Mouse (Mus musculus) activated CD4-positive, CD25-positive, alpha-beta regulatory T cell, adult 9 weeks (primary cell): ENCODE measurements around the gene Il15. TPM values are rescaled to one million over a fixed set of nuclear protein-coding genes. Genes with fewer than 3 reads are reported as not detected.

Experiments
- polyA plus RNA-seq: library from polyadenylated mRNA; unstranded; fragments of 100-300 nt; shearing (Covaris generic); gene quantifications from one replicate; pipeline ENCODE4 v1.2.1, GENCODE M21; 2017

Il15 gene
- 1.8 TPM for polyA plus RNA-seq

DNA sequence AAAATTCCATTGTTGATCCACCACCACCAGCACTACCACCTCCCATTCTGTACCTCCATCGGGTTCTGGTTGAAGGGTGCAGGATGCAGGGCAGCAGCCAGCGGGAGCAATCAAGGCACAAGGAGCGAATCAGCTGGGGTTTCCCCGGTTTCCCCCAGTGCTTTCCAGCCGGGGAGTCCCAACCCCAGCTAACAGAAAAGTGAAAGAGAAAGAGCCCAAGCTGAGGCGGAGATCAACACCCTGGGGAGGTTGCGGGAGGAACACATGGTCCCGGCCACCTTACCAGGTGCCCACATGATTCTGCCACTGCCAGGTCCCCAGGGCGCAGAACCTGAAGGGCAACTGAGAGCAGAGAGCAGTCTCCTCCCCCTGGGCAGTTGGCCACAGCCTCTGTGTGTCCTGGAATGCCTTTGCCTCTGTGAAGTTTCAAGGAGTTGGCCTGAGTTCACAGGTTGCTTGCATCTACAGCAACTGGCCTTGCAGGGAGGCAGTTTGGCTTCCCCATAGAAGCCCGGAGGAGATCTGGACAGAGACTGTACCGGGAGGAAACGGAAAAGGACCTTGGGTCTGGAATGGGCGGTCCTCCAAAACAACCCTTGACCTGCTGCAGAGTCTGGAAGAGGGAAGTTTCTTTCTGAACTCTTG is at the start of gene Il15:
Gene Il15, minus strand, starts transcription at position 537 of the 645 bp plus-strand sequence.

